Comparison of ENCODE assay signal across 17 mouse cellular contexts in the genomic region with DNA sequence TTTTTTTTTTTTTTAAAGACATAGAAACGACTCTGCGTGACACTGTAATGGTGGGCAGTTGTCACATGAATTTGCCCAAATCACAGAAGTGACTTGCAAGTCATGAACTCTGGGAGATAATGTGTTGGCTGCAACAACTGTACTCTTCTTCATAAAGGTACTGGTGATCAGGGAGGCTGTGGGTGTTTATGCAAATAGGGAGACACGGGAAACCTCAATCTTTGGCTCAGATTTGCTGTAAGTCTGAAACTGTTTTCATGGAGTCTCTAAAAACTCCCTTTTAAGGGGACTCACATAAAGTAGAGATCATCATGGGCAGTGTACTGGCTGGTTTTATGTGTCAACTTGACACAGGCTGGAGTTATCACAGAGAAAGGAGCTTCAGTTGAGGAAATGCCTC.
"Had no signal": no experiment of that assay in that cellular context is flagged by ENCODE, and none has a peak within 500 bp of the region (broad histone marks: within the 10 kb centered on the region; RNA-seq: fewer than 3 reads in every experiment).

No protein-coding gene starts in this region.

- H3K27ac ChIP-seq: midbrain, embryonic 10.5 days; midbrain, embryonic 12.5 days; neural tube, embryonic 13.5 days; neural tube, embryonic 15.5 days; stomach, embryonic 15.5 days; stomach, postnatal 0 days had no signal

- H3K4me3 ChIP-seq: midbrain, embryonic 10.5 days; midbrain, embryonic 12.5 days; myocyte; neural tube, embryonic 13.5 days; neural tube, embryonic 15.5 days; stomach, embryonic 15.5 days had no signal

- H3K9ac ChIP-seq: lung, embryonic 14.5 days; midbrain, embryonic 12.5 days; neural tube, embryonic 13.5 days; neural tube, embryonic 15.5 days; stomach, embryonic 15.5 days had no signal

- H3K36me3 ChIP-seq: stomach, embryonic 15.5 days had no signal

- H3K4me1 ChIP-seq: stomach, embryonic 15.5 days had no signal

- H3K4me2 ChIP-seq: lung, embryonic 14.5 days; midbrain, embryonic 12.5 days; neural tube, embryonic 13.5 days; neural tube, embryonic 15.5 days; stomach, embryonic 15.5 days had no signal

- H3K9me3 ChIP-seq: midbrain, embryonic 10.5 days; midbrain, embryonic 12.5 days; neural tube, embryonic 13.5 days; neural tube, embryonic 15.5 days; stomach, embryonic 15.5 days had no signal

- DNase-seq: lung, adult 18-20 months; lung, embryonic 14.5 days; lung, postnatal 10 days; lung, postnatal 4 days; midbrain, embryonic 14.5 days; retina, postnatal 1 day; right cerebral cortex, adult 18-20 months; thymus, adult 2 months; thymus, postnatal 25 days; thymus, postnatal 4 days had no signal

- H3K27me3 ChIP-seq: midbrain, embryonic 12.5 days; neural tube, embryonic 13.5 days; neural tube, embryonic 15.5 days; stomach, embryonic 15.5 days had no signal
